Mouse (Mus musculus) Patski (cell line): ENCODE measurements around the gene Hras. TPM values are rescaled to one million over a fixed set of nuclear protein-coding genes. Genes with fewer than 3 reads are reported as not detected.

Experiments used
- ATAC-seq: fragments of 100-300 bp; one replicate; pipeline ENCODE4 v1.8.0; 2021
- CTCF ChIA-PET: fragments of 350-600 bp; sonication (Branson Sonifier 250); formaldehyde crosslinking; loops from one replicate; lab custom pipeline; 2022; ENCODE audit warnings: inconsistent platforms; lab: Charles Lee
- POLR2A ChIA-PET: fragments of 350-600 bp; sonication (Branson Sonifier 250); formaldehyde crosslinking; loops from one replicate; lab custom pipeline; 2022; ENCODE audit warnings: antibody characterized with exemption, inconsistent platforms; lab: Charles Lee
- DNase-seq: peaks from one replicate; pipeline ENCODE4 v3.0.0-alpha.2; 2011; ENCODE audit warnings: low read depth, low spot score
- H3K27me3 ChIP-seq: fragments of 371-371 bp; one replicate; pipeline ENCODE4 v1.5.1; 2021
- CTCF ChIP-seq: fragments of 100-300 bp; IDR thresholded peaks from one replicate; pipeline ENCODE4 v1.5.1; 2021
- in situ Hi-C: fragments of 300-500 bp; cut with MboI; formaldehyde crosslinking; loops from 3 replicates; pipeline ENCODE4 v1.11.1; 2018; ENCODE audit warnings: low pct_unique_long_range_greater_than_20kb, mixed read lengths
- polyA plus RNA-seq: library from polyadenylated mRNA; unstranded; gene quantifications from one replicate; pipeline ENCODE4 v1.2.3, GENCODE M21; 2021

Gene Hras
- polyA plus RNA-seq, 1 experiment from 2014 or later, result 80.1 TPM

DNA sequence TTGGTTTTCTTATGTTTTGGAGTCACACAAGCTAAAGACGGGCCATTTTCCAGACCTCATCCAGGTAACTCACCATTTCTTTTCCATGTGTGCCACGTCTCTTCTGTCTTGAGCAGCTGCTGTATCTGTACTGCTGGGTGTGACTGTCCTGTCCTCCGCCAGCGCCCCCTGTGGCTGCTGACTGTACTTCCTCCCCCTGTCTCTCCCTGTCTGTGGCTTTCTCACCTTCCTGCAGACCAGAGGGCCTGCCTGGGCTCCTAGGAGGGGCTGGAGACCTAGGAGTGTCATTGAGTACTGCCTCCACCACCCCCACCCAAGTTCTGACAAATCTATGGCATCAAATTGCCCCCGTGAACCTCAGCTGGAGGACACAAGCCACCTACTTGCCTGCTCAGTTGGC is 50.7 kb downstream of the Hras start:
- DNase-seq, result no peak

DNA sequence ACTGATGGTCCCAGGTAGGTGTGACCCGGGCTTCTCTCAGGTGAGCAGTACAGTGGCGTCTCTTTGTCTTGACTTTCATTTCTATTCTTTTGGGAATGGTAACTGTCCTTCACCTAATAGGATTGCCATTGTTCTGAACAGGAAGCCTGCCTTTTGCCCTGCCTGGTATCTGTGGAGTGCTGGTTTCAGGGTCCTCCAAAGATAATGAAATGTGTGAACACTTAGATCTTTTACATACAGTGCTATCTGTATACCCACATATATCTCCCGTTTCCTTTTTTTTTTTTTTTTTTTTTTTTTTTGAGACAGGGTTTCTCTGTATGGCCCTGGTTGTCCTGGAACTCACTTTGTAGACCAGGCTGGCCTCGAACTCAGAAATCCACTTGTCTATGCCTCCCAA is 52.5 kb downstream of the Hras start:
- in situ Hi-C loops, result no loop called here
- no peak for TF ChIP-seq CTCF
- ATAC-seq, result no peak
- ChIA-PET CTCF (no interaction called here), POLR2A (no interaction called here)
- DNase-seq, result no peak
- no peaks in the 10 kb centered on the region for H3K27me3 ChIP-seq

More for the DNA sequence above, 50.7 kb downstream of the Hras start:
- no peak for TF ChIP-seq CTCF
- ATAC-seq, result no peak
- H3K27me3 ChIP-seq, result no peaks in the 10 kb centered on the region
- in situ Hi-C loops, result no loop called here
- CTCF ChIA-PET, result interaction anchor here (1.2 to 1.5 kb wide), 3 partner anchors 13 to 26 kb away, joined by 3 to 5 read pairs (median 3); no protein-coding TSS in a partner anchor
- POLR2A ChIA-PET, result interaction anchor here (0.5 to 1.4 kb wide), 2 partner anchors 20 to 94 kb away, joined by 3 to 5 read pairs; no protein-coding TSS in a partner anchor

Other genes starting within 250 kb of the Hras start
- 0.30 TPM for gene Ifitm5, start 243.7 kb downstream of the Hras start, polyA plus RNA-seq
- 0.50 TPM for gene Gm45717, start 238.1 kb downstream of the Hras start, polyA plus RNA-seq
- gene Ifitm2, start 238.0 kb downstream of the Hras start, polyA plus RNA-seq, result 257 TPM
- gene Ifitm1, start 226.8 kb downstream of the Hras start, polyA plus RNA-seq, result 0.22 TPM
- gene Ifitm3, start 183.2 kb downstream of the Hras start, polyA plus RNA-seq, result 8.6 TPM
- 0.21 TPM for gene Ifitm6, start 176.1 kb downstream of the Hras start, polyA plus RNA-seq
- not detected for gene Gm17387, start 164.9 kb downstream of the Hras start, polyA plus RNA-seq
- gene B4galnt4, start 132.9 kb downstream of the Hras start, polyA plus RNA-seq, result 2.2 TPM
- 2.2 TPM for gene Pkp3, start 115.8 kb downstream of the Hras start, polyA plus RNA-seq
- 7.6 TPM for gene Sigirr, start 93.4 kb downstream of the Hras start, polyA plus RNA-seq
- gene Ano9, start 76.2 kb downstream of the Hras start, polyA plus RNA-seq, result 0.09 TPM
- gene Ptdss2, start 71.6 kb downstream of the Hras start, polyA plus RNA-seq, result 96.0 TPM
- gene Rnh1, start 21.1 kb downstream of the Hras start, polyA plus RNA-seq, result 292 TPM
- gene Lrrc56, start 152 bp upstream of the Hras start, polyA plus RNA-seq, result 13.7 TPM
- 4.5 TPM for gene Lmntd2, start 20.1 kb upstream of the Hras start, polyA plus RNA-seq
- 48.3 TPM for gene Rassf7, start 21.9 kb upstream of the Hras start, polyA plus RNA-seq
- gene Phrf1, start 34.8 kb upstream of the Hras start, polyA plus RNA-seq, result 68.6 TPM
- 10.5 TPM for gene Irf7, start 72.5 kb upstream of the Hras start, polyA plus RNA-seq
- gene Cdhr5, start 82.8 kb upstream of the Hras start, polyA plus RNA-seq, result not detected
- not detected for gene Sct, start 85.1 kb upstream of the Hras start, polyA plus RNA-seq
- not detected for gene Drd4, start 98.0 kb upstream of the Hras start, polyA plus RNA-seq
- 62.1 TPM for gene Deaf1, start 133.7 kb upstream of the Hras start, polyA plus RNA-seq
- 34.0 TPM for gene Tmem80, start 133.7 kb upstream of the Hras start, polyA plus RNA-seq
- gene Eps8l2, start 144.9 kb upstream of the Hras start, polyA plus RNA-seq, result 114 TPM
- gene Taldo1, start 198.2 kb upstream of the Hras start, polyA plus RNA-seq, result 512 TPM
- 38.7 TPM for gene Gatd1, start 220.1 kb upstream of the Hras start, polyA plus RNA-seq
- gene Cend1, start 235.5 kb upstream of the Hras start, polyA plus RNA-seq, result 0.04 TPM
- 20.6 TPM for gene Slc25a22, start 243.9 kb upstream of the Hras start, polyA plus RNA-seq